Mouse (Mus musculus): ENCODE measurements around the gene H13. TPM values are rescaled to one million over a fixed set of nuclear protein-coding genes. Genes with fewer than 3 reads are reported as not detected.

The H13 gene
- polyA plus RNA-seq, 1 experiment = 95.2 TPM

DNA sequence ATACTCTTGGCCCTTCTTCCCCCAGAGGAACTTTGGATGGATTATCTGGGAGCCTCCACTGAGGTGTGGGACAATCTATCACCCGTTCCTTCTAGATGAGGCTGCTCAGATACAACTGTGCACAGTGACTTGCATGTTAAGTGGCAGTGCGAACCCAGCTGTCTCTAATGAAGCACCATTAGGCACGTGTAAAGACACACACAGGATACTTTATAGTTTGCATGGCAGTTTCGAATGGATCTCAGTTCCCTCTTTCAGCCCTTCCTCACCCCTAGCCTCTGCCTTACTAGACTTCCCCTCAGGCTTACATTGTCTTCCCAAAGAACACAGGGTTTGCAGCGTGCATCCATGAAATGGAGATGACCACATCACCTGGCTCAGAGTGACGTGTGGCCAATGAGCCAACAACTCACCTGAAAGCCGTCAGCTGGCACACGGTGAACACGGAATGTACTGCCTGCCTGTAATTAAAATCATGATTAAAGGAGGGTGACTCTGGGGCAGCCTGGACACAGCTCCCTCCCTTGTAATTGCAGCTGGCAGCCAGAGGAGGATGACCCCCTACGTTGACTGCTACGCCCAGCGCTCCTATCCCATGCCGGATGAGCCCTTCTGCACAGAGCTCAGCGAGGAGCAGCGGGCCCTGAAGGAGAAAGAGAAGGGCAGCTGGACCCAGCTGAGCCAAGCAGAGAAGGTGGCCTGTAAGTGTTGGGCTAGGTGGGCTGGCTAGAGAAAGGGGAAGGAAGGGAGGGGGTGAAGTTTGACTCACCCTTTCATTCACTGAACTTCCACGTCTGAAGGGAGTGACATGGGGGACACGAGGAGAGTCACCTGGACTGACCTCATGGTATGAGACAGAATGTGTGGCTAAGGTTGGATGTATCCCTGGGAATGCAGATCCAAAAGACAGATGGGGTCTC is 87.5 kb downstream of the H13 start:
- H3K27ac ChIP-seq (ENCODE audit: insufficient read depth, low read depth, low read length) = no peak overlapping the region
- H3K4me1 ChIP-seq (ENCODE audit: control insufficient read depth, insufficient read depth, low read length) = peaks cover 18% of the 10 kb centered on the region
- H3K4me3 ChIP-seq (ENCODE audit: insufficient read depth, low read length) = no peak overlapping the region
- TF ChIP-seq POLR2A (IDR thresholded peaks at IDR 0.05; ENCODE audit: borderline replicate concordance, low read depth, low read length) (no peak), CTCF (IDR thresholded peaks at IDR 0.05; ENCODE audit: low read depth, low read length) (no peak)

DNA sequence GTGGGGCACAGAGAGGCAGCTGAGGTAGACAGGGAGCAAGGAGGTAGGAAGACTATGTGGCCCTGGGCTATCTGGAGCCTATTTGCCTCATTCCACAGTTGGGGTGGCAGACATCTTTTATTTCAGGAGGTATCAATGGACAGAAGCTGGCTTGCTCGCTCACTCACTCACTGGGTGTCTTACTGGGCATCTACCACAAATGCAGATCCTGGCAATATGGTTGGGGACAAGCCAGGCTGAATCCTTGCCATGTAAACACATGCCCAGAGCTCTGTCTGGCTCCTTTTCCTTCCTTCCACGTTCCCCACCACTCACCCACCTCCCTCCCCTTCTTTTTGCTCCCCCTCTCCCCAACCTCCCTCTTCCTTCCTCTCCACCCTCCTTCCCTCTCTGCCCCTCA is 88.2 kb downstream of the H13 start:
- Histone ChIP-seq H3K27ac (ENCODE audit: insufficient read depth, low read depth, low read length) (no peak overlapping the region), H3K4me3 (ENCODE audit: insufficient read depth, low read length) (no peak overlapping the region), H3K4me1 (ENCODE audit: control insufficient read depth, insufficient read depth, low read length) (peaks cover 18% of the 10 kb centered on the region)
- TF ChIP-seq POLR2A (IDR thresholded peaks at IDR 0.05; ENCODE audit: borderline replicate concordance, low read depth, low read length) (no peak), CTCF (IDR thresholded peaks at IDR 0.05; ENCODE audit: low read depth, low read length) (no peak)

Other genes starting within 250 kb of the H13 start
- gene Defb23, start 204.8 kb upstream of the H13 start, polyA plus RNA-seq (2012; ENCODE audit: insufficient read depth, insufficient read length, missing spikeins) = not detected in 2 replicates
- not detected in 2 replicates for gene Defb20, start 192.4 kb upstream of the H13 start, polyA plus RNA-seq (2012; ENCODE audit: insufficient read depth, insufficient read length, missing spikeins)
- not detected in 2 replicates for gene Defb22, start 179.3 kb upstream of the H13 start, polyA plus RNA-seq (2012; ENCODE audit: insufficient read depth, insufficient read length, missing spikeins)
- gene Defb26, start 157.8 kb upstream of the H13 start, polyA plus RNA-seq (2012; ENCODE audit: insufficient read depth, insufficient read length, missing spikeins) = not detected in 2 replicates
- gene Defb28, start 151.2 kb upstream of the H13 start, polyA plus RNA-seq (2012; ENCODE audit: insufficient read depth, insufficient read length, missing spikeins) = not detected in 2 replicates
- gene Defb29, start 129.4 kb upstream of the H13 start, polyA plus RNA-seq (2012; ENCODE audit: insufficient read depth, insufficient read length, missing spikeins) = not detected in 2 replicates
- gene Gm17416, start 100.1 kb upstream of the H13 start, polyA plus RNA-seq (2012; ENCODE audit: insufficient read depth, insufficient read length, missing spikeins) = not detected in 2 replicates
- gene Defb21, start 96.7 kb upstream of the H13 start, polyA plus RNA-seq (2012; ENCODE audit: insufficient read depth, insufficient read length, missing spikeins) = not detected in 2 replicates
- not detected in 2 replicates for gene Defb19, start 89.1 kb upstream of the H13 start, polyA plus RNA-seq (2012; ENCODE audit: insufficient read depth, insufficient read length, missing spikeins)
- gene Defb45, start 70.1 kb upstream of the H13 start, polyA plus RNA-seq (2012; ENCODE audit: insufficient read depth, insufficient read length, missing spikeins) = not detected in 2 replicates
- gene Defb36, start 65.1 kb upstream of the H13 start, polyA plus RNA-seq (2012; ENCODE audit: insufficient read depth, insufficient read length, missing spikeins) = not detected in 2 replicates
- gene Defb25, start 46.4 kb upstream of the H13 start, polyA plus RNA-seq (2012; ENCODE audit: insufficient read depth, insufficient read length, missing spikeins) = not detected in 2 replicates
- gene Rem1, start 42.5 kb upstream of the H13 start, polyA plus RNA-seq (2012; ENCODE audit: insufficient read depth, insufficient read length, missing spikeins) = not detected in 2 replicates
- 0.82 and 2.4 TPM in 2 replicates for gene Mcts2, start 17.6 kb downstream of the H13 start, polyA plus RNA-seq (2012; ENCODE audit: insufficient read depth, insufficient read length, missing spikeins)
- gene Id1, start 66.8 kb downstream of the H13 start, polyA plus RNA-seq (2012; ENCODE audit: insufficient read depth, insufficient read length, missing spikeins) = not detected in 2 replicates
- gene Cox4i2, start 84.7 kb downstream of the H13 start, polyA plus RNA-seq (2012; ENCODE audit: insufficient read depth, insufficient read length, missing spikeins) = not detected in 2 replicates
- gene Bcl2l1, start 162.3 kb downstream of the H13 start, polyA plus RNA-seq (2012; ENCODE audit: insufficient read depth, insufficient read length, missing spikeins) = 29.0 and 30.8 TPM in 2 replicates
- gene Tpx2, start 178.5 kb downstream of the H13 start, polyA plus RNA-seq (2012; ENCODE audit: insufficient read depth, insufficient read length, missing spikeins) = 35.1 and 38.3 TPM in 2 replicates
- not detected in 2 replicates for gene Mylk2, start 241.9 kb downstream of the H13 start, polyA plus RNA-seq (2012; ENCODE audit: insufficient read depth, insufficient read length, missing spikeins)